Mouse (Mus musculus) activated CD4-positive, CD25-positive, alpha-beta regulatory T cell, adult 9 weeks (primary cell): Measurements from ENCODE around the gene Olfr95. TPM values are rescaled to one million over a fixed set of nuclear protein-coding genes. Genes with fewer than 3 reads are reported as not detected.

Source experiments
- polyA plus RNA-seq: library from polyadenylated mRNA; unstranded; fragments of 100-300 nt; shearing (Covaris generic); gene quantifications from one replicate; pipeline ENCODE4 v1.2.1, GENCODE M21; 2017

Olfr95 gene
- polyA plus RNA-seq, result not detected

GRCm38 (mm10) chr17:37213018-37213417 is at the start of gene Olfr95:
Gene Olfr95, minus strand, starts transcription at chr17:37213118.

GRCm38 (mm10) chr17:37237230-37237629 is 24.3 kb upstream of the Olfr95 start, which contains the start of gene Olfr97:
Gene Olfr97, minus strand, starts transcription at chr17:37237330.

GRCm38 (mm10) chr17:37219846-37220245 is 6.9 kb upstream of the Olfr95 start, which contains the start of gene Olfr96:
Gene Olfr96, plus strand, starts transcription at chr17:37220146.

GRCm38 (mm10) chr17:37200894-37201293 is 12.0 kb downstream of the Olfr95 start, which contains the start of gene Olfr94:
Gene Olfr94, minus strand, starts transcription at chr17:37200994.

GRCm38 (mm10) chr17:37193656-37194055 is 19.3 kb downstream of the Olfr95 start, which contains the start of gene Ubd:
Gene Ubd, plus strand, starts transcription at chr17:37193892.

GRCm38 (mm10) chr17:37161394-37161793 is 51.5 kb downstream of the Olfr95 start, which contains the start of gene Olfr93:
Gene Olfr93, minus strand, starts transcription at chr17:37161494.

Other genes starting within 250 kb of the Olfr95 start
- not detected for gene 2410137M14Rik, start 231.9 kb downstream of the Olfr95 start, polyA plus RNA-seq
- gene H2-M5, start 223.6 kb downstream of the Olfr95 start, polyA plus RNA-seq, result not detected
- gene Zfp57, start 212.0 kb downstream of the Olfr95 start, polyA plus RNA-seq, result not detected
- gene Mog, start 189.7 kb downstream of the Olfr95 start, polyA plus RNA-seq, result not detected
- gene Gabbr1, start 167.2 kb downstream of the Olfr95 start, polyA plus RNA-seq, result 12.2 TPM
- gene Olfr90, start 124.6 kb downstream of the Olfr95 start, polyA plus RNA-seq, result not detected
- gene Olfr91, start 114.8 kb downstream of the Olfr95 start, polyA plus RNA-seq, result 0.07 TPM
- gene Olfr92, start 93.0 kb downstream of the Olfr95 start, polyA plus RNA-seq, result not detected
- not detected for gene Olfr93, start 51.6 kb downstream of the Olfr95 start, polyA plus RNA-seq
- gene Ubd, start 19.2 kb downstream of the Olfr95 start, polyA plus RNA-seq, result 0.70 TPM
- not detected for gene Olfr94, start 12.1 kb downstream of the Olfr95 start, polyA plus RNA-seq
- not detected for gene Olfr96, start 7.0 kb upstream of the Olfr95 start, polyA plus RNA-seq
- not detected for gene Olfr97, start 24.2 kb upstream of the Olfr95 start, polyA plus RNA-seq
- gene Olfr98, start 50.6 kb upstream of the Olfr95 start, polyA plus RNA-seq, result not detected
- 138 TPM for gene H2-M3, start 57.1 kb upstream of the Olfr95 start, polyA plus RNA-seq
- 4.1 TPM for gene Olfr99, start 70.3 kb upstream of the Olfr95 start, polyA plus RNA-seq
- 0.10 TPM for gene Olfr101, start 91.2 kb upstream of the Olfr95 start, polyA plus RNA-seq
- not detected for gene Olfr102, start 103.9 kb upstream of the Olfr95 start, polyA plus RNA-seq
- gene Olfr103, start 126.6 kb upstream of the Olfr95 start, polyA plus RNA-seq, result not detected
- gene Olfr104-ps, start 146.5 kb upstream of the Olfr95 start, polyA plus RNA-seq, result not detected
- gene Olfr105-ps, start 165.9 kb upstream of the Olfr95 start, polyA plus RNA-seq, result not detected
- not detected for gene Olfr106-ps, start 177.3 kb upstream of the Olfr95 start, polyA plus RNA-seq
- gene Olfr107, start 186.1 kb upstream of the Olfr95 start, polyA plus RNA-seq, result not detected
- gene Olfr108, start 232.4 kb upstream of the Olfr95 start, polyA plus RNA-seq, result not detected
- gene Olfr109, start 245.8 kb upstream of the Olfr95 start, polyA plus RNA-seq, result not detected